Mouse (Mus musculus) testis, adult 2 months (tissue): ENCODE results near the gene Hist1h3d.

Experiments used
- CTCF ChIP-seq: fragments of 200-500 bp; IDR thresholded peaks from 2 replicates; pipeline ENCODE4 v1.5.1; 2012; ENCODE audit warnings: low read depth, mild to moderate bottlenecking, inconsistent platforms, low read length, moderate library complexity; ENCODE audit not compliant: control insufficient read depth, insufficient read depth, insufficient replicate concordance
- POLR2A ChIP-seq: fragments of 200-500 bp; IDR thresholded peaks from 2 replicates; pipeline ENCODE4 v1.6.1; 2012; ENCODE audit warnings: low read depth, mild to moderate bottlenecking, inconsistent platforms, low read length, moderate library complexity; ENCODE audit not compliant: control insufficient read depth

GRCm38 (mm10) chr13:23530181-23530900, 45.2 kb upstream of the Hist1h3d start:
- TF ChIP-seq POLR2A (no peak), CTCF (no peak)
